Mouse (Mus musculus): ENCODE measurements around the gene Fxyd1. TPM values are rescaled to one million over a fixed set of nuclear protein-coding genes. Genes with fewer than 3 reads are reported as not detected.

The Fxyd1 gene
- polyA plus RNA-seq, 1 experiment = 1.7 TPM

DNA sequence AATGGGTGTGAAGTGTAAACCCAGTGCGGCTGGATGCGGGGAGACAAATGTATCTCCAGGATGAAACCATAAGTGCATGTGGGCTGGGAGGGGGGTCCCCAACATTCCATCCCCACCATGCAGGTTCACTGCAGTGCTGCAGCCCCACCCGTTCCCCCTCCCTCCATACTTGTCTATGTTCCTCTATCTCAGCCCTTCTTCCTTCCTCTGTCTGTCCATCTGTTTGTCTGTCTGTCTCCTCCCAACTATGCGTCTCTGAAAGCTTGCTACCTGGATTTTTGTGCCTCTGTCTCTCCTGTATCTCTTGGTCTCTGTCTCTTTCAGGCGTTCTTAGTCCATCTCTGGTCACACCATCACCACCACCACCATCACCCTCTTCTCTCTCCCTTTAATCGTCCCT lies 6.5 kb downstream of the Fxyd1 start:
- H3K27me3 ChIP-seq (ENCODE audit: control insufficient read depth) = peaks cover 44% of the 10 kb centered on the region
- TF ChIP-seq GATA1 (IDR thresholded peaks at IDR 0.05; ENCODE audit: low read length) (no peak), TAL1 (IDR thresholded peaks at IDR 0.05; ENCODE audit: low read length) (no peak)
- H3K4me1 ChIP-seq (ENCODE audit: control insufficient read depth) = no peaks in the 10 kb centered on the region; the same call in 1 of the 2 replicates
- H3K4me3 ChIP-seq (replicated peaks) = no peak overlapping the region
- H3K36me3 ChIP-seq (ENCODE audit: control insufficient read depth) = no peaks in the 10 kb centered on the region
- no peaks in the 10 kb centered on the region for H3K9me3 ChIP-seq (ENCODE audit: control insufficient read depth, low read length)

DNA sequence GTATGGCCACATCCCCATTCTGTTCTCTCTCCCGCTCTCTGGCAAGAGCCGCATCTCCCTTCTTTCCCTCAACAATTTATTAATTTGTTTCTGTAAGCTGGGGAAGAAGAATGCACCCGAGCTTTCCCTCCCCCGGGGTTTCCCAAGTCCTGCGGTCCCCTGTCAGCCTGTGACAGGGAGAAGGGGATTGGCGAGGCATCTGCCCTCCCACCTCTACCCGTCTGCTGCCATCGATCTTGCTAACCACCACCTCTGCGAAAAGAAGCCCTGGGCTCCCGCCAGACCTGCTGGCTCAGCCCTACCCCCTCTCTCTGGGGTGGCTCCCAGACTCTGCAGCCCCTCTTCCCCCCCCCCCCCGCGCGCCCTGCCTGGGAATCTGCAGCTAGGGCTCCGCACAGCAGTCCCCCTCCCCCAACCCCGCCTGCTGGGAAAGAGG lies 7.1 kb downstream of the Fxyd1 start:
- H3K4me3 ChIP-seq (replicated peaks) = no peak overlapping the region
- no peaks in the 10 kb centered on the region; the same call in 1 of the 2 replicates for H3K4me1 ChIP-seq (ENCODE audit: control insufficient read depth)
- TF ChIP-seq GATA1 (IDR thresholded peaks at IDR 0.05; ENCODE audit: low read length) (no peak), TAL1 (IDR thresholded peaks at IDR 0.05; ENCODE audit: low read length) (no peak)
- H3K9me3 ChIP-seq (ENCODE audit: control insufficient read depth, low read length) = no peaks in the 10 kb centered on the region
- H3K27me3 ChIP-seq (ENCODE audit: control insufficient read depth) = peaks cover 44% of the 10 kb centered on the region
- H3K36me3 ChIP-seq (ENCODE audit: control insufficient read depth) = no peaks in the 10 kb centered on the region

DNA sequence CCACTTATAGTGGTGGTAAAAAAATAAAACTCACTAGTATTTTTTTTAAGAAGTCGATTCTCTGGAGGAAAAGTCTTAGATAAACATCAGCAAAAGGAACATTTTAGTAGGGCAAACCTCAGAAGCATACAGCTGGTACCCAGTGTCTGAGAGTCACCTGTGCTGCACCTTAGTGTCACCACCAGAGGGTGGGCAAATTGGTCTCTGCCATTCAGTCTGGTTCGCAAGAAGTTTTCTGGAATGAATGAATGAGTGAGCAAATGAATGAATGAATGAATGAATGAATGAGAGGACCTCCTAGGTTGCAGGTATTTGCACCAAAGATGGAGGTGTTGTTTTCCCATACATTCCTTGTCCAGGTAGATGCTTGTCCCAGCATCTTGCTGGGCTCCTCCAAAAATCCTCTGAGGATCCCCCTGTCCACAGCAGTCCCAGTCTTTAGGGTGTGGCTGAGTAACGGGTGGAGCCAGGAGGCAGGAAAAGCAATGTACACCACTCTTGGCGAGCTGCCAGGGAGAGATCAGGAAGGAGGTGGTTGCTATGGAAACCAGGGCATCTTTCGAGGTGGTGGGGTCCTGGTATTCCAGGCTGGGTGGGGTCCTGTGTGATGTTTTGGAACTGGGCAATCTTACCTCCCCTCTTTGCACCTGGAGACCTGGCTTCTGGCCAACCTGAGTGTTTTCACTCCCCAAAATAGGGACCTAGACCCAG lies 7.7 kb downstream of the Fxyd1 start:
- no peak overlapping the region for H3K4me3 ChIP-seq (replicated peaks)
- H3K36me3 ChIP-seq (ENCODE audit: control insufficient read depth) = no peaks in the 10 kb centered on the region
- H3K27me3 ChIP-seq (ENCODE audit: control insufficient read depth) = peaks cover 44% of the 10 kb centered on the region
- H3K9me3 ChIP-seq (ENCODE audit: control insufficient read depth, low read length) = no peaks in the 10 kb centered on the region
- TF ChIP-seq GATA1 (IDR thresholded peaks at IDR 0.05; ENCODE audit: low read length) = no peak
- TF ChIP-seq TAL1 (IDR thresholded peaks at IDR 0.05; ENCODE audit: low read length) = no peak
- H3K4me1 ChIP-seq (ENCODE audit: control insufficient read depth) = no peaks in the 10 kb centered on the region; the same call in 1 of the 2 replicates

DNA sequence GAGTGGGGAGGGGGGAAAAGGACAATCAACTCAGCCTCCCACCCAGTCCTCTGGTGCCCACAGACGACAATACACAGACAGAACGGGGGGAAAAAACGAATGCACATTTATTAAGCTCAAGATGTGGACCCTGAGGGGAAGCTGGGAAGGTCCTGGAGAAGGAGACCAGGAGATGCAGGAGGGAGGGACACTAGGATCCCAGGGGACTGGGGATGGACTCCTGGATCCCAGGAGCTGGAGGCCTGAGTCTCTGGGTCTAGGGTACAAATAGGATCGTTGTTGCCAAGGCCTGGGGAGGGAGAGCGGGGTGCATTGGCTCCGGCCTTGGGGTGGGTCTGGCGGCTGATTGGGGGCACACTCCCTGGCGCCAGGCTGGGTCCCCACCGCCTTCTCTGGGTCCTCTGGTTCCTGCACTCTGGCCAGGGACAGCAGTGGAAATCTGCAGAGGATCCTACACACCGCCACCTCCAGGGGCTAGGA lies 14.5 kb downstream of the Fxyd1 start, which contains the start of gene Fxyd5:
Gene Fxyd5 (minus strand): TSS at position 51 of the 480 bp plus-strand sequence.
- no peak for TF ChIP-seq GATA1 (IDR thresholded peaks at IDR 0.05; ENCODE audit: low read length)
- TF ChIP-seq TAL1 (IDR thresholded peaks at IDR 0.05; ENCODE audit: low read length) = no peak
- Histone ChIP-seq H3K4me1 (ENCODE audit: control insufficient read depth) (no peaks in the 10 kb centered on the region), H3K4me3 (replicated peaks) (no peak within 1 kb of the TSS), H3K9me3 (ENCODE audit: control insufficient read depth, low read length) (no peaks in the 10 kb centered on the region), H3K27me3 (ENCODE audit: control insufficient read depth) (peaks cover 22% of the 10 kb centered on the region), H3K36me3 (ENCODE audit: control insufficient read depth) (no peaks in the 10 kb centered on the region)

DNA sequence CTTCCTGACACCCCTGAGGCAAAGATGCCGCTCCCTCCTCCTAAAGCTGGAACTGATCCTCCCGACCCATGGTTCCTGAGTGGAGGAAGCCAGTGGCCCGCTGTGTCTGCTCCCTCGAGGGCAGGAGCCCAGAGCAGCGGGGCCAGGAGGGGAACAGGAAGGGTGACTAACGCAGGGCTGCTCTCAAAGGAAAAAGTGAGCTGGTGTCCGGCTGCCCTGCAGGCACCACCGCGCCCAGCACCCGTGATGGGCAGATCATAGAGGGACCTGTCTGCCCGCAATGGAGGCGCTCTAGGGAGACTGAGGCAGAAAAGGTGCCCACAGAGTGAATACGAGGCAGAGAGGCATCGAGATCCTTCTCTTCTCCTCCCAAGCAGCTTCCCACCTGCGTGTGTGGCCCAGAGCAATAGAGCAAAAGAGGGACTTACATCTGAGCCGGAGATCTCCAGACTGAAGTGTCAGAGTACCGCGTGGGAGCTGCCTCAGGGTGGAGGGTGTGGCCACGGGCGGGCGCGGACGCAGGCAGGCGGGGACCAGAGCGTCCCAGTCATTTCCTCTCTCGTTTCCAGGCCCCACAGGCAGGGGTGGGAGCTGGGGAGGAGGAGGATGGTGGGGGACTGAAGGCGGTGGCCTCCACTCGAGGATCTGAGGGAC lies 15.2 kb downstream of the Fxyd1 start:
- no peaks in the 10 kb centered on the region for H3K4me1 ChIP-seq (ENCODE audit: control insufficient read depth)
- no peak overlapping the region for H3K4me3 ChIP-seq (replicated peaks)
- no peak for TF ChIP-seq GATA1 (IDR thresholded peaks at IDR 0.05; ENCODE audit: low read length)
- TF ChIP-seq TAL1 (IDR thresholded peaks at IDR 0.05; ENCODE audit: low read length) = no peak

DNA sequence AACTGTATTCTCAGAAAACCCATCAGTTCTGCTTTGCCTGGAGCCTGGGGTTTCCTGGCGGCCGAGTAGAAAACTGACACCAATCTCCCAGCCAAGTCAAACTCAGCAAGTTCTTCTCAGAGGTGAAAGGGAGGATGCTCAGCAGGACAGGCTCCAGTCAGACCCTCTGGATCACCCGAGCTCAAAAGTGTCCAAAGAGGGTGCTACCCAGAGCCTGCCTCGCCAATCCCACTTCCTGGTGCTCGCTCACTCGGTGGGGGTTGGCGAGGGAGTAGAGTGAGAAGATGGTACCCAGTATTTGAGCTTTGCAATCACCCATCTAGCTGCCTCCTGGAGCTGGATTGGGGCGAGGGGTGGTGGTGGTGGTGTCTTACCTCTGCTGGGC lies 16.0 kb downstream of the Fxyd1 start:
- no peaks in the 10 kb centered on the region for H3K4me1 ChIP-seq (ENCODE audit: control insufficient read depth)
- no peak overlapping the region for H3K4me3 ChIP-seq (replicated peaks)
- TF ChIP-seq TAL1 (IDR thresholded peaks at IDR 0.05; ENCODE audit: low read length) (no peak), GATA1 (IDR thresholded peaks at IDR 0.05; ENCODE audit: low read length) (no peak)
- no peaks in the 10 kb centered on the region for H3K36me3 ChIP-seq (ENCODE audit: control insufficient read depth)
- no peaks in the 10 kb centered on the region for H3K9me3 ChIP-seq (ENCODE audit: control insufficient read depth, low read length)
- peaks cover 22% of the 10 kb centered on the region for H3K27me3 ChIP-seq (ENCODE audit: control insufficient read depth)

More for the DNA sequence above, 15.2 kb downstream of the Fxyd1 start:
- H3K9me3 ChIP-seq (ENCODE audit: control insufficient read depth, low read length) = no peaks in the 10 kb centered on the region
- no peaks in the 10 kb centered on the region for H3K36me3 ChIP-seq (ENCODE audit: control insufficient read depth)
- H3K27me3 ChIP-seq (ENCODE audit: control insufficient read depth) = peaks cover 22% of the 10 kb centered on the region

DNA sequence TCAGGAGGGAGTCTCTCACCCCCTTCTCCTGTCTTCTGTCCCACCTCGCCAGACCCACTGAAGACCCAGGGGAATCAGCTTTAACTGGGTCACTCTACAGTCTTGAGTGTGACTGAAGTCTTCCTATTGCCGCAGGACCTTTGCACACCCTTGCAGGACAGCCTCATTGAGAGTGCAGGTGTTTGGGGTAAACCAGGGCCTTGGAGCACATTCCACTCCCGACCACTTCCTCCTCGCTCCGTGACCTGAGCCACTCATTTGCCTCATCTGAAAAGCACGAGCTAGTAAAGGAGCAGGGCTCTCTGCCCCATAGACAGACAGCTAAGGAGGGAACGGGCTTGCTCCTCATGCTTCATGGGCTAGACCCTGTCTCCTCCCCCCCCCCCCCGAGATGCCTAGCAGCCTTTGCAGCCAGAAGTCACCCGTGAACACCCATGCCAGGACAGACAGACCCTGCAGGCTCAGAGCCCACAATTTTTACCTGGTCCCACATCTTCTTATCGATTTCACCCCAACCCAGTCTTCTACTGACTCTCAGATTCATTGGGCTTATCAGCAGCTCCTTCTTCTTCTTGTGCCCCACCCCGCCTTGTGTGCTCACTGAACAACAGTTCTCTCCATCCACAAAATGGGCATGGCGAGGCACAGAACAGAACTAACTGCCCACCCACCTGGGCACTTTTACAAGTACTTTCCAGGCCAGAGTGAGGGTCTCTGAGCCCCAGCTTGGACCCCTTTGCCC lies 16.5 kb downstream of the Fxyd1 start:
- TF ChIP-seq GATA1 (IDR thresholded peaks at IDR 0.05; ENCODE audit: low read length) (no peak), TAL1 (IDR thresholded peaks at IDR 0.05; ENCODE audit: low read length) (no peak)
- H3K9me3 ChIP-seq (ENCODE audit: control insufficient read depth, low read length) = no peaks in the 10 kb centered on the region
- no peak overlapping the region for H3K4me3 ChIP-seq (replicated peaks)
- H3K27me3 ChIP-seq (ENCODE audit: control insufficient read depth) = peaks cover 22% of the 10 kb centered on the region
- H3K36me3 ChIP-seq (ENCODE audit: control insufficient read depth) = no peaks in the 10 kb centered on the region
- H3K4me1 ChIP-seq (ENCODE audit: control insufficient read depth) = no peaks in the 10 kb centered on the region

DNA sequence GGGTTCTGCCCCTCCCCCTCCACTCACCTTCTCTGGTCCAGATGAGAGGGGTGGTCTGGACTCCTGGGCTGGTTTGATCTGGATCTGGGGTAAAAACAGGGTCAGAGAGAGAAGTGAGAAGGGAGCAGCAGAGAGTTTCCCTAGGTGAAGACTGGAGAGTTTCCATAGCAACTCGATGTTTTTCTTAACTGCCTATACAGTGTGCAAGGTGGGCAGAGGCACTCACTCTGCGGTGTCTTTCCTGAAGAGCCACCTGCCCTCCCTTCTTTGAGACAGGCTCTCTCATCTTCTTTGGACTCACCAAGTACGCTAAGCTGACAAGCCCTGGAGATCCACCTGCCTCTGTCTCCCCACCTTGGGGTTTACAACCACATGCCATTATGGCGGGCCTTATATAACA lies 18.0 kb downstream of the Fxyd1 start:
- TF ChIP-seq TAL1 (IDR thresholded peaks at IDR 0.05; ENCODE audit: low read length) (no peak), GATA1 (IDR thresholded peaks at IDR 0.05; ENCODE audit: low read length) (no peak)
- Histone ChIP-seq H3K9me3 (ENCODE audit: control insufficient read depth, low read length) (no peaks in the 10 kb centered on the region), H3K27me3 (ENCODE audit: control insufficient read depth) (peaks cover 22% of the 10 kb centered on the region), H3K4me1 (ENCODE audit: control insufficient read depth) (no peaks in the 10 kb centered on the region), H3K4me3 (replicated peaks) (no peak overlapping the region), H3K36me3 (ENCODE audit: control insufficient read depth) (no peaks in the 10 kb centered on the region)

DNA sequence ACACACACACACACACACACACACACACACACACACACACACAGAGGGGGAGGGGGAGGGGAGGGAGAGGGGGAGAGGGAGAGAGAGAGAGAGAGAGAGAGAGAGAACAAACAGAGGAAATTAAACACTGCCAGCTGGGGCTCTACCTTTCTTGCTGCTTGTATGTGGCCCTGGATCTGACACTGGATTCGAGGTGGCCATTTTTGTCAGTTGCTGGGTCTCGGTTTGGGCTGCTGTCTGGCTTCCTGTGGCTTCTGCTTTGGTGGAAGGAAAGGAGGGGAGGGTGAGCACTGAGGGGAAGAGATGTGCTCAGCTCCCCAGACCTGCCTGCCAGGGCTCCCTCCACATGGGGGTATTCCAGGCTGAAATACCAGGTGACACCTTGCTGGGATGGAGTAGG lies 19.3 kb downstream of the Fxyd1 start:
- Histone ChIP-seq H3K36me3 (ENCODE audit: control insufficient read depth) (no peaks in the 10 kb centered on the region), H3K27me3 (ENCODE audit: control insufficient read depth) (peaks cover 19% of the 10 kb centered on the region), H3K4me1 (ENCODE audit: control insufficient read depth) (no peaks in the 10 kb centered on the region), H3K4me3 (replicated peaks) (no peak overlapping the region), H3K9me3 (ENCODE audit: control insufficient read depth, low read length) (no peaks in the 10 kb centered on the region)
- TF ChIP-seq TAL1 (IDR thresholded peaks at IDR 0.05; ENCODE audit: low read length) (no peak), GATA1 (IDR thresholded peaks at IDR 0.05; ENCODE audit: low read length) (no peak)
